Mouse (Mus musculus) brain, embryonic 14.5 days (tissue): ENCODE data around the gene Atrnl1.

Experiments
- CTCF ChIP-seq: fragments of 200-500 bp; IDR thresholded peaks from 2 replicates; pipeline ENCODE4 v1.5.1; 2012; ENCODE audit warnings: inconsistent platforms, mild to moderate bottlenecking, moderate library complexity, borderline replicate concordance; ENCODE audit not compliant: insufficient read depth, insufficient read length; ENCODE audit errors: extremely low read depth
- POLR2A ChIP-seq: fragments of 200-500 bp; IDR thresholded peaks from 2 replicates; pipeline ENCODE4 v1.6.1; 2012; ENCODE audit warnings: mild to moderate bottlenecking, inconsistent platforms, borderline replicate concordance; ENCODE audit not compliant: poor library complexity, insufficient read depth, insufficient read length, severe bottlenecking; ENCODE audit errors: extremely low read depth

- TF ChIP-seq CTCF: no peak
- no peak for TF ChIP-seq POLR2A
Observed at GRCm38 (mm10) chr19:58178410-58178809, 567.6 kb downstream of the Atrnl1 start.
